Mouse (Mus musculus) hindbrain, embryonic 11.5 days (tissue): ENCODE measurements around the gene Pank3. TPM values are rescaled to one million over a fixed set of nuclear protein-coding genes. Genes with fewer than 3 reads are reported as not detected.
"Not testable (repeated sequence)": the region's sequence is repeated elsewhere in the genome, so short reads cannot be mapped to it uniquely, and the experiment has no call there.

Source experiments
- ATAC-seq: fragments of 200-750 bp; cut with Nextera tagmentation; 2 replicates; pipeline ENCODE4 v1.8.0; 2017; ENCODE audit warnings: mild to moderate bottlenecking, moderate TSS enrichment, moderate library complexity; ENCODE audit not compliant: low FRiP score
- DNase-seq: peaks from one replicate; pipeline ENCODE4 v3.0.0-alpha.2; 2015; ENCODE audit warnings: low spot score
- H3K27ac ChIP-seq: fragments of 300-500 bp; sonication (generic); 2 replicates; pipeline ENCODE4 v1.5.1; 2014; ENCODE audit warnings: mild to moderate bottlenecking, low read depth, low read length
- H3K27me3 ChIP-seq: fragments of 300-500 bp; sonication (generic); 2 replicates; pipeline ENCODE4 v1.6.1; 2014; ENCODE audit warnings: mild to moderate bottlenecking, low read length, moderate library complexity, mixed read lengths; ENCODE audit not compliant: control insufficient read depth, insufficient read depth
- H3K36me3 ChIP-seq: fragments of 300-500 bp; sonication (generic); 2 replicates; pipeline ENCODE4 v1.6.1; 2014; ENCODE audit warnings: mild to moderate bottlenecking, low read length, moderate library complexity, mixed read lengths; ENCODE audit not compliant: control insufficient read depth, insufficient read depth
- H3K4me1 ChIP-seq: fragments of 300-500 bp; sonication (generic); replicated peaks from 2 replicates; pipeline ENCODE4 v1.6.1; 2014; ENCODE audit warnings: low read length, mixed read lengths; ENCODE audit not compliant: control insufficient read depth, insufficient read depth
- H3K4me2 ChIP-seq: fragments of 300-500 bp; sonication (generic); replicated peaks from 2 replicates; pipeline ENCODE4 v1.6.1; 2014; ENCODE audit warnings: mild to moderate bottlenecking, low read depth, low read length
- H3K4me3 ChIP-seq: fragments of 300-500 bp; sonication (generic); 2 replicates; pipeline ENCODE4 v1.5.1; 2014; ENCODE audit warnings: low read depth, low read length
- H3K9ac ChIP-seq: fragments of 300-500 bp; sonication (generic); 2 replicates; pipeline ENCODE4 v1.6.1; 2014; ENCODE audit warnings: low read depth, low read length
- H3K9me3 ChIP-seq: fragments of 300-500 bp; sonication (generic); 2 replicates; pipeline ENCODE4 v1.6.1; 2016; ENCODE audit warnings: low read length; ENCODE audit not compliant: control insufficient read depth
- WGBS: fragments of 180-500 bp; shearing (Covaris S2); extraction: QIAGEN DNeasy Blood & Tissue Kit; methylation state at CpG from one replicate; pipeline ENCODE4 v1.1.7; 2014; 5-methylcytosine and 5-hydroxymethylcytosine counted together
- polyA plus RNA-seq: library from polyadenylated mRNA; unstranded; fragments of >200 nt; fragmentation: Nextera tagmentation; extraction: Ambion mirVana; gene quantifications from 2 replicates; pipeline ENCODE4 v1.2.1, GENCODE M21; 2014

The Pank3 gene
- polyA plus RNA-seq, 1 experiment from 2014 or later: 27.7 TPM

DNA sequence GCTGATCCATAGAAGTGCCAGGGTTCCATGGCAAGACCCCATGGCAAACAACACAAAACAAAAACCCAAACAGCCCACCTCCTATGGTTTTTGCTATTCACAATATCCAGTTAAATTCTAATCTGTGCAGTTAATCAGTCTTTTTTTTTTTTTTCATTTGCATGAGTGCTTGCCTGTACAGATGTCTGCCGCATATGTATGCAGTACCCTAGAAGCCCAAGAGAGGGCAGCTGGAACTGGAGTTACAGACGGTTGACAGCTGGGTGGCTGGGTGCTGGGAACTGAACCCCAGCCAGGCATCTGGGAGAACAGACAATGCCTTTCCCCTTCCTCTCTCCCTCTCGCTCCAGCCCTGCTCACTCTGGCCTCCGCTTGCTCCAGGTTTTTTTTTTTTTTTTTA is 15.3 kb downstream of the Pank3 start:
- DNase-seq (no peak), ATAC-seq (no peak)
- H3K27ac ChIP-seq: no peak overlapping the region
- no peaks in the 10 kb centered on the region for H3K27me3 ChIP-seq
- H3K4me2 ChIP-seq: no peak overlapping the region
- 98% methylated on average over 4 of the region's 4 CpGs for WGBS
- peaks cover 20% of the 10 kb centered on the region for H3K36me3 ChIP-seq
- H3K9ac ChIP-seq: no peak overlapping the region
- H3K4me3 ChIP-seq: no peak overlapping the region
- no peaks in the 10 kb centered on the region for H3K9me3 ChIP-seq
- no peaks in the 10 kb centered on the region for H3K4me1 ChIP-seq

DNA sequence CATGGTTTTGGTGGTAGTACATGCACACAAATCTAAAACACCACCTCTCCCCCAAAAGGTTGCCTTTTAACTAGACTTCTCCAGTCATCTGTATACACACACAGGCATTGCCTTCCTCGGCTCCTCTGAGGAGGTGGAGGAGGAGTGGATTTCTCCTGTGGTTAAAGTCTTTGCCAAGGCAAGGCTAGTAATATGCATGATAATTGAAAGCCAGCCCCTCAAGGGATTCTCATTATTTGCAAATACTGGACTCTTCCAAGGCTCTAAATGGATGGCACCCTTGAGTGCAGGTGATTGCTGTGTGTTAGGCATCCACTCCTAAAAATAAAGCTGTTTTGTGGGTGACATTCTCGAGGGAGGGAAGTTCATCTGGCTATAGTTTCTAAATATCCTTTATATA is 19.2 kb downstream of the Pank3 start:
- peaks cover 7% of the 10 kb centered on the region for H3K36me3 ChIP-seq
- no peak overlapping the region for H3K4me2 ChIP-seq
- H3K9me3 ChIP-seq: no peaks in the 10 kb centered on the region
- H3K27me3 ChIP-seq: no peaks in the 10 kb centered on the region
- H3K4me3 ChIP-seq: no peak overlapping the region
- H3K27ac ChIP-seq: no peak overlapping the region
- DNase-seq (no peak), ATAC-seq (no peak)
- H3K9ac ChIP-seq: no peak overlapping the region
- 75% methylated on average over 2 of the region's 2 CpGs for whole genome bisulfite sequencing
- H3K4me1 ChIP-seq: no peaks in the 10 kb centered on the region

DNA sequence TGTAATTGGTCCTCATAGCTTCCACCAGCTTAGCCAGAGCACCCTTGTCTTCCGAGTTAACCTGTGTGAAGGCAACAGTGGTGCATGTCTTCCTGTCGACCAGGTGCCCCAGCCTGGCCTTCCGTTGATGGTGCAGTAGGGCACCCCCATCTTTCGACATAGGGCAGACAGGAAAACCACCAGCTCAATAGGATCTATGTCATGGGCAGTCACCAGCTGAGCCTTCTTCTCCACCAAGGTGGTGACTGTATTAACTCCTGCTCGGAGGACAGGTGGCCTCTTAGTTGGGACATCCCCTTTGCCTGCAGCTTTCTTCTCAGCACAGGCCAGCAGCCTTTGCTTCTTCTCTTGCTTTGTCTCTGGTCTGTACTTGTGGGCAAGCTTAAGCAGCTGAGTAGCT is 23.5 kb downstream of the Pank3 start:
- not testable (repeated sequence) for H3K36me3 ChIP-seq

DNA sequence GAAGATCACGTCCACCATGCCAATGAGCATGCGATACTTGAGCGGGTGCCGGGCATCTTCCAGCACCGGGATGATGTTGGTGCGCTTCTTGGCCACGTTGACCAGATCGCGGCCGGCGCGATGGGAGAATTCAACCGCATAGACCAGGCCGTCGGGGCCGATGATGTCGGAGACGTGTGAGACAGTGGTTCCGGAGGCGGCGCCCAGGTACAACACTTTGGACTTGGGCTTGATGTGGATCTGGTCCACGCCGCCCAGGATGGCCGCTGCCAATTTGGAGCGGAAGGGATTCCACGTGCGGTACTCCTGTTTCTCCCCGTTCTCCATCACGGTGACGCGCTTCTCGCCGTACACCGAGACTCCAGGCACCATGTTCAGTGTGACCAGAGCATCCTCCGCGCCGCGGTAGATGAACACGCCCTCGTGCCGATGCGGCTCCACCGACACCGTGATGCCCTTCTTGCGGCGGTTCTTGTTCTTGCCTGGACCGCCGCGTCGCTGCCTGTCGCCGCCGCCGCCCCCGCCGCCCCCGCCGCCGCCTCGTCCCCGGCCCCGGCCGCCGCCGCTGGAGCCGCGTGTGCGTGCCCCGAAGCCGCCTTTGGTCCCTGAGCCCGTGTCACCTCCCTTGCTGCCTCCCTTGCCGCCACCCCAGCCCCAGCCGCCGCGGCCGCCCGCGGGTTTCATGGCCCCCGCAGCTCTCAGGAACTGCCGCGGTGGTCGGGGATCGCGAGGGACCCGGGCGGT is 28.6 kb downstream of the Pank3 start:
- H3K9ac ChIP-seq: peak overlapping the region; percentile 59
- no peaks in the 10 kb centered on the region for H3K4me1 ChIP-seq
- WGBS: 4% methylated on average over 55 of the region's 86 CpGs
- peak overlapping the region; percentile 58; the same call in 1 of the 2 replicates for H3K27ac ChIP-seq
- no peaks in the 10 kb centered on the region for H3K36me3 ChIP-seq
- H3K27me3 ChIP-seq: peaks cover 41% of the 10 kb centered on the region
- H3K9me3 ChIP-seq: no peaks in the 10 kb centered on the region
- peak; percentile 58 for ATAC-seq
- H3K4me2 ChIP-seq: peak overlapping the region; percentile 96
- DNase-seq: peak; percentile 54
- peak overlapping the region; percentile 55 for H3K4me3 ChIP-seq

More for the DNA sequence above, 23.5 kb downstream of the Pank3 start:
- H3K9me3 ChIP-seq, H3K9ac ChIP-seq, ATAC-seq, H3K4me1 ChIP-seq, DNase-seq, H3K4me3 ChIP-seq, H3K27ac ChIP-seq, H3K4me2 ChIP-seq: not testable (repeated sequence)
- peaks cover 23% of the 10 kb centered on the region for H3K27me3 ChIP-seq
- 82% methylated on average over 5 of the region's 5 CpGs for WGBS

DNA sequence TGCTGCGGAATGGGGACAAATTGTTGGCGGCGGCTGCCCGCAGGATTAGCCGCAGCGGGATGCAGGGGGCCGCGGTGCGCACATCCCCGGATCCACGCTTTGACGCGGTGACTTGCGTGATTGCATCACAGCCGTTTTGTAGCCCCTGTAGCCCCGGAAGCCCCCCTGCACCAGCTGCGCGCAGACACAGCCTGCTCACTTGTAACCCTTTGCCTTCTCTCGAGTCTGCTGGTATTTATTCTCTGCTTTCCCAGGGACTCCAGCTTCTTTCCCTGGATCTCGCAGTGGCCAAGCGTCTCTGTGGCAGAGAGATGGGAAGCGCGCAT is 29.2 kb downstream of the Pank3 start:
- peak overlapping the region; percentile 96 for H3K4me2 ChIP-seq
- WGBS: 2% methylated on average over 22 of the region's 23 CpGs
- peak overlapping the region; percentile 59 for H3K9ac ChIP-seq
- peaks cover 41% of the 10 kb centered on the region for H3K27me3 ChIP-seq
- peak; percentile 84 for ATAC-seq
- no peaks in the 10 kb centered on the region for H3K9me3 ChIP-seq
- H3K4me1 ChIP-seq: no peaks in the 10 kb centered on the region
- H3K36me3 ChIP-seq: no peaks in the 10 kb centered on the region
- peak overlapping the region; percentile 58; the same call in 1 of the 2 replicates for H3K27ac ChIP-seq
- peak; percentile 68 for DNase-seq
- H3K4me3 ChIP-seq: peak overlapping the region; percentile 55

DNA sequence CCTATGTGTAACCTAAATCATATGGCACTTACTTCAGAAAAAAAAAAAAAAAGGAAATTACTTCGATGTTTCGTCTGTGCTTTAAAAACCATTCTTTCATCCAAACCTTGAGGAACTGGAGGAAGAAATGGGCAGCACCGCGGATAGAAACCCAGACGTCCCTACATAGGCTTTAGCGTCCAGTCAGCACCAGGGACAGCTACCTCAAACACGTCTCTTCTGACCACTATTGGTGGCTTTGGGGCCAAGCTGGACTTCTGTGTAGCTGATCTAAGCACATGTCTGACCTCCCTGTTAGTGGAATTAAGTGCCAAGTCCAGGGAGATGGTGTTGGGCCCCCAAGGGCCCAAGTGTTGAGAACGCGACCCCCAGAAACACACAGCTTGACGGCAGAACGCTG is 29.6 kb downstream of the Pank3 start, which contains the start of gene Fbll1:
Gene Fbll1 (minus strand): TSS at position 11 of the 400 bp plus-strand sequence.
- Histone ChIP-seq H3K27ac (peak within 1 kb of the TSS; percentile 58; the same call in 1 of the 2 replicates), H3K4me2 (peak within 1 kb of the TSS; percentile 96), H3K9ac (peak within 1 kb of the TSS; percentile 59), H3K4me3 (peak within 1 kb of the TSS; percentile 55), H3K27me3 (peaks cover 41% of the 10 kb centered on the region), H3K4me1 (no peaks in the 10 kb centered on the region), H3K36me3 (no peaks in the 10 kb centered on the region), H3K9me3 (no peaks in the 10 kb centered on the region)
- ATAC-seq: no peak
- 10% methylated on average over 11 of the region's 11 CpGs for WGBS
- peak; percentile 75 for DNase-seq

DNA sequence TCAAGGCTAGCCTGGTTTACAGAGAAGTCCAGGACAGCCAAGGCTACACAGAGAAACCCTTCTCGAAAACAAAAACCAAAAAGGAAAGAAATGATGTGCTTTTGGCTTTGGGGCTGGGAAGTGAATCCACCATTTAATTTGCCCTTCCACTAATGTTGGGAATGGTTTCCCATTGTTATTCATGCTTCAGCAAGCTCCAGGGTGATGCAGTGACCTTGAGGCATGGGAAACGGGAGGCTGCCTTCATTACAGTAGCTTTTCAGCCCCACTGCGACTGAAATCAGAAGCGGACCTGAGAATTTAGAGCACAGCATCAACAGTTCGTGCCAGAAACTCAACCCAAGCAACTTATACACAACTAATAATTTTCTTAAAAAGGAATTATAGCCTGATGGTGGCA is 32.0 kb downstream of the Pank3 start:
- 80% methylated on average over 5 of the region's 5 CpGs for WGBS
- ATAC-seq (no peak), DNase-seq (no peak)
- H3K27ac ChIP-seq: no peak overlapping the region
- no peaks in the 10 kb centered on the region for H3K4me1 ChIP-seq
- no peak overlapping the region for H3K9ac ChIP-seq
- H3K36me3 ChIP-seq: no peaks in the 10 kb centered on the region
- no peak overlapping the region for H3K4me2 ChIP-seq
- H3K27me3 ChIP-seq: peaks cover 32% of the 10 kb centered on the region
- no peaks in the 10 kb centered on the region for H3K9me3 ChIP-seq
- H3K4me3 ChIP-seq: no peak overlapping the region

DNA sequence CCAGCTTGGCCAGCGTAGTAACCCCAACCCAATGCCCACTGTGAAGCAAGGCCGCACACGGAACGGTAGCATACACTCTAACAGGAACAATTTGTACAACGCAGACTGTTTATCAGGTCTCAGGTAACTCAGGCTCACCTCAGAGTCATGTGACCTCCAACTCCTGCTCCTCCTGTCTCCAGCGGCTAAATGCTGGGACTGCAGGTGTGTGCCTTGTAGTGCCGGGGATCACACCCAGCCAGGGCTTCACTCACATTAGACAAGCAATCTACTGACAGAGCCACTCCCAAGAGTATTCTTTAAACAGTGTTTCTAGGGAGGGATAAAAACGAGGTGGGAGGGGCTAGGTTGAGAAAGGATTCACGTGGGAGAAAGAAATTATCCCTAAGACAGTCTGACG is 42.2 kb downstream of the Pank3 start:
- no peak overlapping the region for H3K27ac ChIP-seq
- no peak overlapping the region for H3K4me3 ChIP-seq
- DNase-seq: no peak
- no peaks in the 10 kb centered on the region for H3K4me1 ChIP-seq
- H3K27me3 ChIP-seq: no peaks in the 10 kb centered on the region
- H3K36me3 ChIP-seq: peaks cover 17% of the 10 kb centered on the region
- 88% methylated on average over 10 of the region's 10 CpGs for WGBS
- H3K9me3 ChIP-seq: no peaks in the 10 kb centered on the region
- H3K9ac ChIP-seq: no peak overlapping the region
- no peak for ATAC-seq
- no peak overlapping the region for H3K4me2 ChIP-seq

DNA sequence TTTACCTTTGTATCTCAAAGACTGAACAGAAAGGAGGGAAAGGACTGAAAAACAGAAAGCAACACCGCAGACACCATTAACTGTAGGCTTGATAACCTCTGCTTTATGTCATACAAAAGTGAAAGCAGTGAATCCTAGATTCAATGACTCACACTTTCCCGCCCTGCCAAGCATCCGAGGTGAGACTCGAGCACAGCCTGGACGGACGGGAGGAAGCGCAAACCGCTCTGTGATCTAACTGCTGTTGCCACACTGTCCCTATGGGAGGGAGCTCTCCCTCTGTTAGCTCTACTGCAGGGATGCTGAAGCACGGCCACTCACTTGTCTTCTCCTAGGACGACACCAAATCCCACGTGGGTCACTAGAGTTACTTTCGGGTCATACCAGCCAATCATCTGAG is 47.0 kb downstream of the Pank3 start:
- Histone ChIP-seq H3K36me3 (peaks cover 18% of the 10 kb centered on the region), H3K27me3 (no peaks in the 10 kb centered on the region), H3K9me3 (no peaks in the 10 kb centered on the region), H3K4me3 (no peak overlapping the region), H3K27ac (no peak overlapping the region), H3K4me2 (no peak overlapping the region), H3K4me1 (no peaks in the 10 kb centered on the region), H3K9ac (no peak overlapping the region)
- 93% methylated on average over 12 of the region's 12 CpGs for WGBS
- no peak for DNase-seq
- ATAC-seq: no peak
